Mouse (Mus musculus): ENCODE data around the gene Rnase13.
"Not testable (repeated sequence)": the region's sequence is repeated elsewhere in the genome, so short reads cannot be mapped to it uniquely, and the experiment has no call there.

Gene Rnase13

DNA sequence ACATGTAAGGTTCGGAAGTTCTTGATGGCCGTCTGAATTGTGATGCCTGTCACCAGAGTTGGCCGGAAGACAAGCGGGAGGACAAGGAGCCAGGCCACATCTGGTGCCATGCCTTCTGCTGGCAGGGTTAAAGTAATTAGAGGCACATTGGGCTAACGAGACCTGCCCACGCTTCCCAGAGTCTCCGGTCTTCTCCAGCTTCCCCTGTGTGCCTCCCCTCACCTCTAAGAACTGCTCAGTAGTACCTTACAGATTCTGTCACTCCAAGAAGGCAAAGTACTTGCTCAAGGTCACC, at the start of gene Rnase13:
Gene Rnase13, minus strand, starts transcription at position 203 of the 295 bp plus-strand sequence.
- no peak for DNase-seq (ENCODE audit: low spot score)

- DNase-seq (ENCODE audit: low spot score) = no peak
These were observed 44.8 kb upstream of the Rnase13 start for GRCm38 (mm10) chr14:51967400-51967799.

DNA sequence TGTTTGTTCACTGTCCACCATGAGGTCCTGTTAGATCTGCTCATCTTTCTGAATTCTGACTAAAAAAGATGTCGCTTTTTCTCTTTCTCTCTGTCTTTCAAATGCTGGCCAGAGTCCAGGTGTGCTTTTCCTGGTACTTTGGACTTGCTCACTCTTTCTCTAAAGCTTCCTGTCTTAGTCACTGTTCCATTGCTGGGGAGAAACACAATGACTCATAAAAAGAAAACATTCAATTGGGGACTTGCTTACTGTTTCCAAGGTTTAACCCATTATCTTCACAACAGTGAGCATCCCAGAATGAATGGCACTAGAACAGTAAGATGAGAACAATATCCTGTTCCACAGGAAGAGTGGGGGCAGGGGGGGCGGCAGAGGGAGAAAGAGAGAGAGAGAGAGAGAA, 37.7 kb upstream of the Rnase13 start:
- no peak for DNase-seq (ENCODE audit: low spot score)

DNA sequence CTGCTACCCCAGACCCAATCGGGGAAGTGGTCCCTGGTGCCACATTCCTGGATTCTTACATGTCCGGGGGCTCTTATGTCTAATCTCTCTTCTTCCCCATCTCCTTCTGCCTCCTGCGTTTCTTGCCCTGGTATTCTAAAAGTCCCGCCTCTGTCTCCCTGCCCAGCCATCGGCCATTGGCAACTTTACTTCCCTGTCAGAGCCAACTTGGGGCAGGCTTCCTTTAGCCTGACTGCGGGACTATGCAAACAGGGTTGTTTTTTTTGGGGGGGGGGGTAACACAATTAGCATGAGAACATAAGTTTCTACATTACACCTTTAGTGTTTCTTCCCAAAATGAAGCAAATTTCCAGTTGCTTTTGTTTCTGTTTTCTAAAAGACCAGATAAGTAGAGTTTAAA, 20.8 kb upstream of the Rnase13 start:
- no peak for DNase-seq (ENCODE audit: low spot score)

GRCm38 (mm10) chr14:51942236-51942635, 19.7 kb upstream of the Rnase13 start:
- no peak for DNase-seq (ENCODE audit: low spot score)

DNA sequence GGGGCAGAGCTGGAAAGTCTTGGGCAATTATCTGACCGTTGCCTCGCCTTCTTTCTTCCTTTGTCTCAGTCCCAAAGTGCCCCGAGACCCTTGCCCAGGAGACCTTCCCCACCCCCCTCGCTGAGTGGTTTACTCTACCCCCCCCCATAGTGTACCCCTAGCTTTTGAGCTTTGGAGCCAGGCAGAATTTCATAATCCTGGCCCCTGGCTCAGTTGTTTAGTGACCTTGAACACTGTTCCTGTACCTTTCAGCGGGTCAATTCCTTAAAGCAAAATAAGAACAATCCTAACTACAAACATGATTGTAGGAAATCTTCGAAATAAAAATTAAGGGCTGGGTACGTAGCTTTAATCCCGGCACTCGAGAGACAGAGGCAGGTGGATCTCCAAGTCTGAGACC, 19.0 kb upstream of the Rnase13 start:
- DNase-seq (ENCODE audit: low spot score) = no peak

- DNase-seq (ENCODE audit: low spot score) = no peak
These were observed 18.5 kb upstream of the Rnase13 start for GRCm38 (mm10) chr14:51940944-51941560.

- DNase-seq (ENCODE audit: low spot score) = no peak
These were observed 16.4 kb upstream of the Rnase13 start for GRCm38 (mm10) chr14:51939005-51939404.

DNA sequence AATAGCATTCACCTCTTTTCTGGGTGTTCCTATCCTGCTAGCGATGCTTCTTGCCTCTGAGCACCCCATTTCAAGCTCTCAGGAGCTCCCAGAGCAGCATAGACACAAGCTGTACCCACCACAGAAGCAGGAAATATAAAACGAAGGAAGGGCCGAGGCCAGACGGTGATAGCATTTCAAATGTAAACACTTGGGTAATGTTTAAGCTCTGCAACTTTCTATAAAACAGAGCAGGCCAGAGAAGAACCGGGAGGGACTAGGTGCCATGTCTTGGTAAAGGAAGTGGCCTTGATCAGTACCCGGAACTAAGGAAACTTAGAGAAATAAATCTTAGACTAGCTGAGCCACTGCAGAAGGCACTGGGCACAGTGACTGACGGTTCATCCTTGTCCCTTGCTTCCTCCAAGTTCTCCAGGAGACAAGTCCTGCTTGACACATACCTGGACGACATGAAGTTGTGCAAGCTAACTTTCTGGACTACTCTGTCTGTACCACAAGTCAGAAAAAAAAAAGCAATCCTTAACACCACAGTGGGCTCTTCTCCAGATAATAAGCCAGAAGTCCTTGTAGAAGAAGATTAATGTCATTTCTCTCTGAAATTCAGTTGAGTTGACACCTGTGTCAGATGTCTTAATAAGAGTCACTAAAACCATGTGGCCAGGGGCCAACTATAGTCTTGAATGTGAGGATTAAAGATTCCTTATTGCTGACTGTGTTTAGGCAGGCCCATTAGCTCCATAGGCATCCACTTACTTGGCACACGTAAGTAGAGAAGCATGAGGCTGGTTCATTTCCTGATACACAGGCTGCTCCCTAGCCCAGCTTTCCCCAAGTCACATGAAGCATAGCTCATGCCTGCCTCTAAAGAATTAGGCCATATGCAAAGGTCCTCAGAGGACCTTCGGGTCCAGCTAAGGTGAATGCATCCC, 9.8 kb upstream of the Rnase13 start:
- no peak for DNase-seq (ENCODE audit: low spot score)

GRCm38 (mm10) chr14:51930824-51931223, 8.3 kb upstream of the Rnase13 start:
- DNase-seq (ENCODE audit: low spot score) = peak; percentile 55

DNA sequence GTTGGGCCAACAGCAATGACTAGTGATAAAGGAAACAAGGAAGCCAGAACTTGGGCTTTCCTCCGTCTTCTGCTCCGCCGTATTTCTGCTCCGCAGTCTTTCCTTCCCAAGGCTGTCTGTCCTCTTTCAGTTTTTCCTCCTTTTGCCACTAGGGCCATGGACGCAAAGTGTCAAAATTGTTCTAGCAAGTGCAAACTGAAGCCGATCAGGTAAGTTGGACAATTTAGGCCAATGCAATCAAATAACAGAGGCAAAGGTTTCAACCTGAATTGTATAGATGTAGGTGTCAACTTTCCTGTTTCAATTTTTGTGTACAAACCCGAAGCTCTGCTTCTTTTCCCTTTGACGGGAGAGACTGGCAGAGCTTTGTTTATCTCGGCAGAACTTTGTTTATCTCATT, 7.4 kb upstream of the Rnase13 start:
- DNase-seq (ENCODE audit: low spot score) = no peak

DNA sequence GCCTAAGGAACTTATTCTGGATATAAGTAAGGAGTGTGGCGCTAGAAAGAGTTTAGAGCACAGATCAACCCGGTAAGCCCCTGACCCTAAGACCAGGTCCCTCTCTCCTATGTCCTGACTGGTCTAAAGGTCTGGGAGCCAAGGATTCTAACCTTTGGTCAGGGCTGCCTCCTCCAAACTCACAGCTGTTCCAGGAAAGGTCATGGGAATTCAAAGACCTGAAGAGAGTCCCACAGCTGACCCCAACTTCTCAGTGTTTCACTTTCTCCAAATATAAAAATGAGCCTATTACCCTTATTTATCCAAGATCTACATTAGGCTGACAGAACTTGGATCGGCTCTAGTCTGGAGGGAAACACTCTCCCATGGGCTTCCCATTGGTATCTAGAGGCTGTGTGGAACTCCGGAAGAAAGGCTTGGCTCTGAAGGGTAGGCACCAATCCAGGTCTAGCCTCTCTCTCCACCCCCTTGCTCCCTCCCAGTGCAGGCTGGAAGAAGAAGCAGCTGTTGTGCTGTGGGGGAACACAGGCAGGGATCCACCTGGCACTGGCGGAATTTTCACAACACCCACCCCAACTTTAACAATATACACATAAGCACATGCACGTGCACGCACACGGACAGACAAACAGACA, 6.9 kb upstream of the Rnase13 start:
- DNase-seq (ENCODE audit: low spot score) = peak; percentile 44

DNA sequence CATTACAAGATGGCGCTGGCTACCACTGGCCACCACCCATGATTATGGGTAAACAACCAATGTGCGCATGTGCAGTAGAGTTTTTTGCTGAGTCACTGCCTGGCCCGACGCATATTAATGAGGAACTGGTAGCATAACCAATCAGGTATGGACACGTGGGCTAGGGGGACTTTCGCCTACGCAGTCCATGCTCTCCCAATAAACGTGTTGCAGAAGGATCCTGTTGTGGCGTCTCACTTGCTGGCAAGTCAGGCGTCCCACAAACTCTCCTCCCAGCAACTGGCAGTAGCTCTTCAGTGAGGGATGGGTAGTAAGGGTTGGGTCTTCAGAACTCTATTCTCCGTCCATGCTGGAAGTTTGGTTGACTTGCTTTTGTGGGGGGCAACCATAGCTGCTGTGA, 4.4 kb upstream of the Rnase13 start:
- not testable (repeated sequence) for DNase-seq (ENCODE audit: low spot score)

DNA sequence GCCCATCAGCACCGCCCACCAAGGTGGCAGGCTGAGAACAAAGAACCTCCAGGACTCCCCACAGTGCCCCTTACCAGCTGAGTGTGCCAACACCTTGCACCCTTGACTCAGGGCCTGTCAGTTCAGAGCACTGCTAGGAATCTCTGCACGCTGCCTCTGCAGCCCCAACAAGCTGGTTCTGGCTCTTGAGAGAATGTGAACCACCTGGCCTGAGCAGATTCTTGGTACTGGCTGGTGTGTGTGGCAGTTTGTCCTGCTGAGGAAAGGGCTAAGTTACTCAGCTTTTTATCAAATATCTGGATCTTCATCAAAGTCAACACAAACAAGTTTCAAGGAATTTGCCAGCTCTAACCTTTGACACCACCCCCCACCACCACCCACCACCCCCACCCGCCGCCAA, 919 bp upstream of the Rnase13 start:
- no peak for DNase-seq (ENCODE audit: low spot score)

DNA sequence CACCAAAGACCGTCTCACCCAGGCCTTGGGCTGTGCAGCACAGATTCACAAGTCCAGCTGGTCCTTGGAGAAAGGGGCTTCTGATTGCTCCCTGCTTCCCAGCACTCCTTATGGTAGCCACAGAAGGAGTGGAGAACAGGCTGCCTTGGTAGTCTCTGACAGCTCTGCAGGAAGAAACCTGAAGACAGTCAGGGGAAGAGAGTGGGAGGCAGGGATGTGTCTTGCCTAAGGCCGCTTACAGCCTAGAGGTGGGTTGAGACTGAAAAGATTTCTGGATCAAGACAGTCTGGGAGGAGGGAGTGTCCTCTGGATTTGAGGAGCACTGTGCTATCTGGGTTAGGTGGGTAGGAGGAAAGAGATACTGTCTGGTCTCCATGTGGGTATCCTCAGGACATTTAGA, 337 bp upstream of the Rnase13 start:
- no peak for DNase-seq (ENCODE audit: low spot score)

- peak; percentile 50 for DNase-seq (ENCODE audit: low spot score)
These were observed 608 bp downstream of the Rnase13 start for GRCm38 (mm10) chr14:51921759-51922570.

DNA sequence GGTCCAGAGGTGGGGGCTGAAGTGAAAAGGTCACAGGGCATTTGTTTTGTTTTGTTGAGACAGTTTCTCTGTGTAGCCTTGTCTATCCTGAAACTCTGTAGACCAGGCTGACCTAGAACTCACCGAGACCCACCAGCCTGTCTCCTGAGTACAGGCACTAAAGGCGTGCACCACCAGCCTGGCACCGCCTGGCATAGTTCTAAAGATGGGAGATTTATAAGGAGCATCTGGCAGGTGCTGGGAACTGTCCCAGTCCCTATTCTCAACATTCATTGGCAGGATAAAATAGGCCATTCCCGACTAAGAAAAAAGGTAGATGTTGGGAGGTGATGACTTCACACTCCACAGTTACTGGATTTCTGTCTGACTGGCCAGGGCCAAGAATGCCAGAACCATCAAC, 3.6 kb downstream of the Rnase13 start:
- no peak for DNase-seq (ENCODE audit: low spot score)

DNA sequence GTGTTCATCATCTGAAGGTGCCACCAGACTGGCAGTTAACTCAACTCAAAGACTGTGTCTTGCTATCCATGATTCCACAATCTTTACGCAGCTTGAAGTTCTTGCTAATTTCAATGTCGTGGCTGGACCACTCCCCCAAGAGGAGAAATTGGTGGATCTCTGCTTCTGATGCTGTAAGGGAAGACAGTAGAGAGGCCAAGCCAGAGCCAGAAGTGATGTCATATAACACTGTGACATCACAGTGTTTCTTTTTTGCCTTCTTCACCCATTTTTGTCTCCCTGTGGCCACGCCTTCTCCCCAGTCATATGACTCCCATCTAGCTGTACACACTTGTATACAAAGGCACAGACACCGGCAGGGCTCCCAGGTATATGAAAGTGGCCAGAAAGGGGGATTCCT, 4.4 kb downstream of the Rnase13 start, which contains the start of gene Tppp2:
Gene Tppp2, plus strand, starts transcription at position 301 of the 400 bp plus-strand sequence.
- DNase-seq (ENCODE audit: low spot score) = no peak

DNA sequence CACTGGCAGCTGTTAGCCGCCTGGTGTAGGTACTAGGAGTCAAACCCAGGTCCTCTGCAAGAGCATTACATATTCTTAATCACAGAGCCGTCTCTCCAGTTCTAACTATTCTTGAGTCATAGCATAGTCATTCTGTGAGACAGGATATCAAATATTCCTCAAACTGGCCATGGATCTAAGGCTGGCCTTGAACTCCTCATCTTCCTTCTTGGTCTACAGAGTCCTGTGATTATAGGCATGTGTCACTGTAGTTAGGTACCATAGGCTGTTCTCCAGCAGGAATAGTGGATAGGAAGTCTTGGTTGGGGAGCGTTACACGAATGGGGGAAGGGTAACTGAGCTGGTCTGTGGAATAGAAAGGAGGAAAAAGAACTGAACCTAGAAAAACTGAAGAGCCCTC, 6.0 kb downstream of the Rnase13 start:
- DNase-seq (ENCODE audit: low spot score) = no peak

DNA sequence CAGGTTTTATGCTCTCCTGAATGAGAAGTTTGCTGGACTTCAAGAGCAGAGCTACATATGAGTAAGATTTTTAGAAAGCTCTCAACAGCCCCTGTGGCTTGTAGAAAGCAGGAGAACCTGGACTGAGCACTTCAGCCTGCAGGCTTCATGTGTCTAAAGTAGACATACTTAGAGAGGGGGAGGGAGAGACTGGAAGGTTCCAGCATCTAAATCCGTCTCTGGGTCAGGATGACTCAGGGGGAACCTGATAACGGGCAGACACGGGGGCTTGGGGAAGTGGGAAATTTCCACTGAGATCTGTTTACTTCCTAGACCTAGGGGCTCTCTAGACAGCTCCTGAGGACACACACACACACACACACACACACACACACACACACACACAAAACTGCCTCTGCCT, 7.5 kb downstream of the Rnase13 start:
- DNase-seq (ENCODE audit: low spot score) = no peak

DNA sequence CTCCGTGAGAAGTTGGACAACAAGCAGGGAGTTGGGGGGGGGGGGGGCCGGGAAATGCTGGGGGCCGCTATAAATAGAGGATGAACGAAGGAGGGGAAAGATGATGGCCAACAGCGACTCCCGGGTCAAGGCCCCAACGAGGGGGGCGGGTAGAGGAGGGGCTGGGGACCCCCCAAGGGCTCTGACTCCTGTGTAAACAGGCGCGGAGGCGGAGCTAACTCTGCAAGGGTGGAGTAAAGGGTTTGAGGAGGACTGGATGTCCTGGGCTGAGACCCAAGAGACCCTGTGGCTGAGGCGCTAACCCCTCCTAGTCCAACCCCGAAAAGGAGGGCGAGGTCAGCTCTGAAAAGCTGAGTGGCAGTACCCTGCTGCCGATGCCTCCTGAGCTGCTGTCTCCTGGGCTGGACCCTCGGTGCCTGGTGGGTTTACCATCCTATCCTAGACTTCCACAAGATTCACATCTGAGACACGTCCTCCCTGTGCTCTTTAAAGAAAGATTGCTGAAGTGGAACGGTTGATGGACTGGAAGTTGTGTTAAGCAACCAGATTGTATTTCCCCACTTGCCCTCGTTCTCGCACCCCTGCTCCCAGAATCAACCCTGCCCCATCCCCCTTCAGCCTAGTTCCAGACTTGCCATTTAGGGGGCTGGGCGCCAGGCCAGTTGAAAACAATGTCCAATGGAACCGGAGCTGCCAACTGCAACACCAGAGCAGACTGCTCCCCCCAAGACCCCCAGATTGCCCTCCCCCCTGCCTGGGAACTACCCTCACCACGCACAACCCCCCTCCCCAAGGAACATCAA, 8.4 kb downstream of the Rnase13 start, which contains the start of gene Ndrg2:
Gene Ndrg2, minus strand, starts transcription at position 199 of the 803 bp plus-strand sequence.
- peak; percentile 59 for DNase-seq (ENCODE audit: low spot score)
